Comparison of ENCODE assay signal across 29 mouse cellular contexts in the genomic region with DNA sequence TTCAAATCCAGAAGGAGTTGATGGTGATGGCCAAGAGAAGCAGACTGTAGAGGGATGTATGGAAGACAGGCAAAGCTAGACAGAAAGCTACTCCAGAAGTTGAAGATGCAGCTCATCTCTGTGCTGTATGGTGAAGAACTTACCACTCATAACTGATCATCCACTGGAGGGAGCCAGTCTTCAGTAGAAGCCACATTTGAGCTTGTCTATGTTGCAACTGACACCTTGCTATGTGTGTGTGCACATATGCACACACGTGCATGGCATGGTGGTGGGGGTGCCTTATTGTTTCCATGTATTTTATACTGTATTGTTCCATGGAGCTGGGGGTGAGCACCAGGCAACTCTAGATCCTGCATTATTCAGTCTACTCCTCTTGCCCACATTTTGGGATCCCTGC. TPM values are rescaled to one million over a fixed set of nuclear protein-coding genes. Genes with fewer than 3 reads are reported as not detected.
DNase-seq lines count a peak whose midpoint lies in the region; ATAC-seq and TF ChIP-seq lines count a peak whose summit lies in the region.
"Had no signal": no experiment of that assay in that cellular context is flagged by ENCODE, and none has a peak within 500 bp of the region (broad histone marks: within the 10 kb centered on the region; RNA-seq: fewer than 3 reads in every experiment).

No protein-coding gene starts in this region.

- 73% methylated on average over 1 of the region's 1 CpGs for WGBS in intestine, postnatal 0 days
- 68% methylated on average over 1 of the region's 1 CpGs for WGBS in intestine, embryonic 16.5 days

- no peak for ATAC-seq in intestine, postnatal 0 days
- no peak for ATAC-seq in intestine, embryonic 16.5 days
- ATAC-seq in megakaryocyte, adult 5-6 weeks (ENCODE audit: poor library complexity, severe bottlenecking), result peak; percentile 35; the same call in 1 of the 2 replicates
- ATAC-seq: activated CD4-positive, CD25-positive, alpha-beta regulatory T cell, adult 4 months had no signal

- TF ChIP-seq CTCF in intestine, postnatal 0 days (IDR thresholded peaks at IDR 0.05; ENCODE audit: low read depth), result peak; percentile 47

- peak; percentile 44 for DNase-seq in lung, postnatal 36 days
- no peak for DNase-seq in lung, adult 18-20 months
- DNase-seq in NIH3T3 (ENCODE audit: low read depth), result peak; percentile 52
- no peak for DNase-seq in adrenal gland, postnatal 10 days
- no peak for DNase-seq in kidney, postnatal 4 days
- DNase-seq: adrenal gland, postnatal 36 days; cerebellum, postnatal 10 days; embryo, embryonic 11 days; kidney, postnatal 14 days; liver; lung, embryonic 14.5 days; right cerebral cortex, postnatal 14 days; thymus, postnatal 25 days had no signal

- no peak overlapping the region for H3K4me2 ChIP-seq in intestine, postnatal 0 days (replicated peaks; ENCODE audit: low read depth)
- no peak overlapping the region for H3K4me2 ChIP-seq in intestine, embryonic 16.5 days (ENCODE audit: low read depth, low read length)
- H3K4me2 ChIP-seq: embryonic facial prominence, embryonic 15.5 days; lung, embryonic 14.5 days; neural tube, embryonic 12.5 days had no signal

- no peaks in the 10 kb centered on the region for H3K27me3 ChIP-seq in intestine, postnatal 0 days (replicated peaks; ENCODE audit: control insufficient read depth, insufficient read depth, low read length)
- no peaks in the 10 kb centered on the region for H3K27me3 ChIP-seq in intestine, embryonic 16.5 days (replicated peaks; ENCODE audit: control insufficient read depth, insufficient read depth, low read length)
- H3K27me3 ChIP-seq: embryonic facial prominence, embryonic 15.5 days; neural tube, embryonic 12.5 days had no signal

- no peaks in the 10 kb centered on the region for H3K4me1 ChIP-seq in intestine, postnatal 0 days (replicated peaks; ENCODE audit: control insufficient read depth, insufficient read depth, low read length)
- H3K4me1 ChIP-seq in intestine, embryonic 16.5 days (ENCODE audit: control insufficient read depth, insufficient read depth, low read length), result no peaks in the 10 kb centered on the region
- H3K4me1 ChIP-seq: embryonic facial prominence, embryonic 15.5 days; forebrain, embryonic 10.5 days; hindbrain, embryonic 10.5 days; neural tube, embryonic 12.5 days had no signal

- H3K9me3 ChIP-seq in intestine, postnatal 0 days (ENCODE audit: control insufficient read depth), result no peaks in the 10 kb centered on the region
- no peaks in the 10 kb centered on the region for H3K9me3 ChIP-seq in intestine, embryonic 16.5 days (ENCODE audit: control insufficient read depth, low read length)
- H3K9me3 ChIP-seq: embryonic facial prominence, embryonic 15.5 days; forebrain, embryonic 10.5 days; hindbrain, embryonic 10.5 days; neural tube, embryonic 12.5 days had no signal

- no peaks in the 10 kb centered on the region for H3K36me3 ChIP-seq in intestine, postnatal 0 days (ENCODE audit: control insufficient read depth, insufficient read depth)
- no peaks in the 10 kb centered on the region for H3K36me3 ChIP-seq in intestine, embryonic 16.5 days (ENCODE audit: control insufficient read depth, insufficient read depth, low read length)
- H3K36me3 ChIP-seq: embryonic facial prominence, embryonic 15.5 days; forebrain, embryonic 10.5 days; hindbrain, embryonic 10.5 days; neural tube, embryonic 12.5 days had no signal

- H3K9ac ChIP-seq in intestine, postnatal 0 days (ENCODE audit: low read depth, low read length), result no peak overlapping the region
- no peak overlapping the region for H3K9ac ChIP-seq in intestine, embryonic 16.5 days (ENCODE audit: low read depth, low read length)
- H3K9ac ChIP-seq: embryonic facial prominence, embryonic 15.5 days; lung, embryonic 14.5 days; neural tube, embryonic 12.5 days had no signal

- H3K27ac ChIP-seq in intestine, postnatal 0 days (ENCODE audit: low read depth, low read length), result no peak overlapping the region
- no peak overlapping the region for H3K27ac ChIP-seq in intestine, embryonic 16.5 days (ENCODE audit: low read length)
- H3K27ac ChIP-seq: embryonic facial prominence, embryonic 15.5 days; forebrain, embryonic 10.5 days; hindbrain, embryonic 10.5 days; neural tube, embryonic 12.5 days had no signal

- no peak overlapping the region for H3K4me3 ChIP-seq in intestine, postnatal 0 days (ENCODE audit: low read depth, low read length)
- H3K4me3 ChIP-seq in intestine, embryonic 16.5 days (ENCODE audit: low read length), result no peak overlapping the region
- H3K4me3 ChIP-seq: embryonic facial prominence, embryonic 15.5 days; forebrain, embryonic 10.5 days; hindbrain, embryonic 10.5 days; neural tube, embryonic 12.5 days had no signal

RNA-seq across cellular contexts. Expression of a gene that starts 14.8 kb away (rescaled TPM):
- 62.4 and 66.6 TPM in 2 replicates for polyA plus RNA-seq in intestine, postnatal 0 days (2015; fragmentation: Nextera tagmentation; extraction: Ambion mirVana)
- polyA plus RNA-seq in intestine, embryonic 16.5 days (2015; fragmentation: Nextera tagmentation; extraction: Ambion mirVana), result 105 and 109 TPM in 2 replicates
- not detected in 2 replicates for total RNA-seq in megakaryocyte, adult 5-6 weeks (2015)
- total RNA-seq in megakaryocyte, adult 5-6 weeks (2017), result not detected in 2 replicates
- total RNA-seq in adrenal gland, postnatal 10 days (2021), result 1 to 10 TPM; 7.8 to 9.2 TPM
- total RNA-seq: megakaryocyte-erythroid progenitor cell, adult 5-6 weeks; monocyte, adult 5-6 weeks had no signal
- polyA plus RNA-seq: activated CD4-positive, CD25-positive, alpha-beta regulatory T cell, adult 4 months; forebrain, embryonic 10.5 days; hindbrain, embryonic 10.5 days had no signal

RNA-seq across cellular contexts. Expression of a gene that starts 26.9 kb away (rescaled TPM):
- 2.4 and 2.6 TPM in 2 replicates for polyA plus RNA-seq in intestine, postnatal 0 days (2015; fragmentation: Nextera tagmentation; extraction: Ambion mirVana)
- polyA plus RNA-seq in intestine, embryonic 16.5 days (2015; fragmentation: Nextera tagmentation; extraction: Ambion mirVana), result 3.0 and 3.1 TPM in 2 replicates
- total RNA-seq in megakaryocyte, adult 5-6 weeks (2015), result 0.74 TPM in 1 of 2 replicates, not detected in the other
- not detected in 2 replicates for total RNA-seq in megakaryocyte, adult 5-6 weeks (2017)
- total RNA-seq in adrenal gland, postnatal 10 days (2021), result 1 to 10 TPM in 1 of 2 experiments, not detected in 1; 1.0 TPM
- total RNA-seq: layer of hippocampus, postnatal 14 days; megakaryocyte-erythroid progenitor cell, adult 5-6 weeks; monocyte, adult 5-6 weeks had no signal
- polyA plus RNA-seq: activated CD4-positive, CD25-positive, alpha-beta regulatory T cell, adult 4 months; hindbrain, embryonic 10.5 days had no signal

RNA-seq across cellular contexts. Expression of a gene that starts 29.3 kb away (rescaled TPM):
- polyA plus RNA-seq in intestine, postnatal 0 days (2015; fragmentation: Nextera tagmentation; extraction: Ambion mirVana), result 1.9 TPM in 2 replicates
- 1.4 and 2.7 TPM in 2 replicates for polyA plus RNA-seq in intestine, embryonic 16.5 days (2015; fragmentation: Nextera tagmentation; extraction: Ambion mirVana)
- total RNA-seq in megakaryocyte, adult 5-6 weeks (2015), result not detected in 2 replicates
- total RNA-seq in megakaryocyte, adult 5-6 weeks (2017), result not detected in 2 replicates
- total RNA-seq in adrenal gland, postnatal 10 days (2021), result 1 to 10 TPM in 1 of 2 experiments, under 1 TPM in 1; 0.75 to 2.3 TPM
- total RNA-seq: adrenal gland, postnatal 36 days; layer of hippocampus, postnatal 14 days; left cerebral cortex, postnatal 36 days; megakaryocyte-erythroid progenitor cell, adult 5-6 weeks; monocyte, adult 5-6 weeks had no signal
- polyA plus RNA-seq: activated CD4-positive, CD25-positive, alpha-beta regulatory T cell, adult 4 months had no signal

RNA-seq across cellular contexts. Expression of a gene that starts 34.0 kb away (rescaled TPM):
- polyA plus RNA-seq in intestine, postnatal 0 days (2015; fragmentation: Nextera tagmentation; extraction: Ambion mirVana), result not detected in 2 replicates
- not detected in 2 replicates for polyA plus RNA-seq in intestine, embryonic 16.5 days (2015; fragmentation: Nextera tagmentation; extraction: Ambion mirVana)
- total RNA-seq in megakaryocyte, adult 5-6 weeks (2015), result not detected in 2 replicates
- not detected in 2 replicates for total RNA-seq in megakaryocyte, adult 5-6 weeks (2017)
- not detected for total RNA-seq in adrenal gland, postnatal 10 days (2021)
- total RNA-seq: adrenal gland, postnatal 36 days; gastrocnemius, postnatal 4 days; layer of hippocampus, postnatal 14 days; left cerebral cortex, postnatal 36 days; megakaryocyte-erythroid progenitor cell, adult 5-6 weeks; monocyte, adult 5-6 weeks had no signal
- polyA plus RNA-seq: activated CD4-positive, CD25-positive, alpha-beta regulatory T cell, adult 4 months; embryonic facial prominence, embryonic 15.5 days; forebrain, embryonic 10.5 days; frontal cortex, adult 2 months; heart, embryonic 14.5 days; hindbrain, embryonic 10.5 days; intestine, embryonic 14.5 days; lung, embryonic 14.5 days; neural tube, embryonic 12.5 days had no signal

RNA-seq across cellular contexts. Expression of a gene that starts 37.0 kb away (rescaled TPM):
- polyA plus RNA-seq in intestine, postnatal 0 days (2015; fragmentation: Nextera tagmentation; extraction: Ambion mirVana), result 3.4 and 4.4 TPM in 2 replicates
- 6.7 and 8.3 TPM in 2 replicates for polyA plus RNA-seq in intestine, embryonic 16.5 days (2015; fragmentation: Nextera tagmentation; extraction: Ambion mirVana)
- 45.4 and 58.9 TPM in 2 replicates for total RNA-seq in megakaryocyte, adult 5-6 weeks (2015)
- 26.0 and 31.5 TPM in 2 replicates for total RNA-seq in megakaryocyte, adult 5-6 weeks (2017)
- 1 to 10 TPM in 1 of 2 experiments, under 1 TPM in 1; 0.33 to 1.6 TPM for total RNA-seq in adrenal gland, postnatal 10 days (2021)
- total RNA-seq: layer of hippocampus, postnatal 14 days; left cerebral cortex, postnatal 36 days; megakaryocyte-erythroid progenitor cell, adult 5-6 weeks had no signal
- polyA plus RNA-seq: activated CD4-positive, CD25-positive, alpha-beta regulatory T cell, adult 4 months had no signal

Comparison
In these comparisons a context has a peak if more than half of its experiments do, and no peak if none do; other contexts are left out.
1. DNase-seq: peak in lung, postnatal 36 days (single experiment) and NIH3T3 (single experiment); none in lung, adult 18-20 months (0 of 2), adrenal gland, postnatal 10 days (single experiment) and kidney, postnatal 4 days (0 of 2).
2. RNA of a gene that starts 14.8 kb away (total RNA-seq): 7.8 to 9.2 TPM in adrenal gland, postnatal 10 days; not detected in megakaryocyte, adult 5-6 weeks; every median in the first group is over 4 times any median in the second.